Mouse (Mus musculus): ENCODE results near the gene Tmod4.

DNA sequence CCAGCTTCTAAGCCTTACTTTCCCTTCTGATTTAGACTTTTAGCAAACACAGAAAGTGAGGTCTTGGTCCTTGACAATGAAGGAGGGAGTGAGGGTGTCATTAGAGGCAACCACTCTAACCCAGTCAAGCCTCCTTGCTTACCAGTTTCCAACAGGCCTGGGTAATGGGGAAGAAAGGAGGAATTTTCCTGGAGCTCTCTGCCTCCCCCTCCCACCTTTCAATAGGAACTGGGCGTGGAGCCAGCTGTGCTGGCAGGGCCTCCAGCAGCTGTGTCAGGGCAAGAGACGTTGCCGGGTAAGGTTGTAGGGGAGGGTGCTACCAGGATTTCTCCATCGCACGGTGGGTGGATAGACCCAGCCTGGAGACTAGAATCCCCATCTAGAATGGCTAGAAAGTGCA, 696 bp downstream of the Tmod4 start:
- TF ChIP-seq CTCF (IDR thresholded peaks at IDR 0.05; ENCODE audit: low read depth), result no peak
- TF ChIP-seq EP300 (IDR thresholded peaks at IDR 0.05; ENCODE audit: low read depth), result no peak
